Mouse (Mus musculus): Measurements from ENCODE around the gene Gm10974.
A peak's percentile ranks its signal among the peaks of the same experiment; 100 is the strongest.

Gene Gm10974

DNA sequence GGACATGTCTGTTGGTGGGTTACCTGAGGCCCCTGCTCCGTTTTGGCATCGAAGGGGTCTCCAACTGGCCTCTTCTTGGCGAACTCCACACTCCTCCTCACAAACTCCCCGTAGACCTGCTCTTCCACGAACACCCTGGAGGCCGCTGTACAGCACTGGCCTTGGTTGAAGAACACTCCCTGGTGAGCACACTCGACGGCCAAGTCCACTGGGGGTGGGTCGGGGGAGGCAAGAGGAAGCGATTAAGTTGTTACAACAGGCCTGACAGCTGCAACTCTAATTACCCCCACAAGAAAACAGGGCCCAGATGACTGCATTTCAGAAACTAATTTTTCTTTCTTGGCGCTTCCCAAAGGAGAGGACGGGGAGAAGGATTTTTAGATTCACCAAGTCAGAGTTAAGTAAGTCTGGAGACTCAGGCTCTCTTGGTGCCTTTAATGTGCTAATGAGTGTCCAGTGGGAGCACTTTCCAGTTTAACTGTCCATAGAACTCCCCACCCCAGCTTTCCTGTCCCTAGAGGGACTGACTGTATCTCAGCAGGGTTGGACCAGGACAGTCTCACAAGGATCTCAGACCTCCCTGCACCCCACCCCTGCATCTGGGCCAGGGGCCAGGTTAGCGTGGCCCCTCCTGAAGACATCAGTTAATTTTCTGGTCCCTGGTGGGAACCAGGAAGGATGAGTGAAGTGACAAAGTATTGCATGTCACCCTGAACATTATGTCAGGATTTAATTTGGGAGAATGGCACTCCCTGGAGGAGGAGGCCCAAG, 40.4 kb downstream of the Gm10974 start:
- no peak for DNase-seq (ENCODE audit: low spot score in 2 of 2)

DNA sequence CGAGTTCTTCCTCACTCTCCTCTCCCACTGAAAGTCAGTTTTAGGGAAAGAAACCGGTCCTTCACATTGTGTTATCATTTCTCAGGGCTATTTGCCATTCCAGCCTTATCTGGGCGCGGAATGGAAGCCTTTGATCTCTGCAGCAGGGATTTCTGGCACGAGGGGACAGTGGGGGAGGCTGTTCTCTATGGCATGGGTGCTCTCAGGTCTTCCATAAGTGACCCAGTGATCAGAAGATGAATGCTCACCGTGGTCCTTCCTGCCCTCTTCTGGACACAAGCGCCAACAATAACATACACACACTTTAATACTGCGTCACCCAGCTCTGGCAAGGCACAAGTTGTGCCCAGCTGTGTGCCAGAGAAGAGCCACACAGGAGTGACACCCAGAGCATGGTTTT, 41.3 kb downstream of the Gm10974 start:
- no peak for DNase-seq (ENCODE audit: low spot score in 2 of 2)

DNA sequence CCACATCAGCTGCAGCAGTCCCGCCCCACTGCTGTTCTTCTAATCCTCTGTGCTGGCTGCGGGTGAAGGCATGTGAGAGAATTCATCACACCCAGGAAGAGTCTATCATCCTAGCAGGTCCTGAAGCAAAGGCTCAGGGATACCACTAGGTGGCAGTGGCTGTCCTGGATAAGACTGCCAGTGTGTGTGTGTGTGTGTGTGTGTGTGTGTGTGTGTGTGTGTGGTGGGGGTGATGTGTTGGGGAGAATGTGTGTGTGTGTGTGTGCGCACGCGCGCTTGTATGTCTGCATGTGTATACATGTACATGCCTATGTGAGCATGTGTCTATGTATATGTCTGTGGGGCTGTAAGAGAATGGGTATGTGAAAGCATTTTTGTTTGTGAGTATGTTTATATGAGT, 43.7 kb downstream of the Gm10974 start:
- DNase-seq (ENCODE audit: low spot score in 2 of 2): no peak

DNA sequence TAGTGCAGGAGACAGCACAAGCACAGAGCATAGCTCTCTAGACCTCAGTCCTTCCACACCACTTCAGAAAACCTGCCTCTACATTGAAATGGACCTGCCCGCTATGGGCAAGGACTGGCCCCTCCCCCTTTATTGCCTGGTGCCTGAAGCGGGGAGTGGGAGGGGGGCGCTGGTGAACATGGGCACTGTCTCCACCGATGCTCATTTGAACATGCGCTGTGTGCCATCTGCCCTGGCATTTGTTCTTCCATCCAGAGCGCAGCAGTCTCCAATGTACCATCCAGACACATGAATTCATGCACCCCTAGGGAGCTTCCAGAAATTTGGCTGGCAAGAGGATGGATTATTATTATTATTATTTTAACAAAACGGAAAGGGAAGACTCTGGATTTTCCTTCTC, 47.4 kb downstream of the Gm10974 start:
- DNase-seq (ENCODE audit: low spot score in 2 of 2): no peak

DNA sequence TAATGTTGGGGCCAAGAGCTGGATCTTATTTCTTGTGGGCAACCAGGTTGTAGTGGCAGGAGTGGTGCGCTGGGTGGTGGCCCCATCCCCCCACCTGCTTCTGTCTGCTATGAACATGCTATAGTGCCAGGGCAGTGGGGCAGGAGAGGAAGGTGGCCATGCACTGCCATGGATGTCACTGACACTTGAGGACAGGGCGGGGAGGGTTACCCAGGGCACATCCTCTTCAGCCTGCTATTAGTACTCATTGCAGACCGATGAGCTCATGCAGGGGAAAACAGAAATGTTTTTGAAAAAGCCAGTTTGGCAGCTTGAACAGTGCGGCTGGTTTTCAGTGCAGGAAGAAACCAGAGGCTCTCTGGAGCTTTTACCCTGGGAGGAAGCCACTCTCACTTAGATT, 51.1 kb downstream of the Gm10974 start:
- no peak for DNase-seq (ENCODE audit: low spot score in 2 of 2)

DNA sequence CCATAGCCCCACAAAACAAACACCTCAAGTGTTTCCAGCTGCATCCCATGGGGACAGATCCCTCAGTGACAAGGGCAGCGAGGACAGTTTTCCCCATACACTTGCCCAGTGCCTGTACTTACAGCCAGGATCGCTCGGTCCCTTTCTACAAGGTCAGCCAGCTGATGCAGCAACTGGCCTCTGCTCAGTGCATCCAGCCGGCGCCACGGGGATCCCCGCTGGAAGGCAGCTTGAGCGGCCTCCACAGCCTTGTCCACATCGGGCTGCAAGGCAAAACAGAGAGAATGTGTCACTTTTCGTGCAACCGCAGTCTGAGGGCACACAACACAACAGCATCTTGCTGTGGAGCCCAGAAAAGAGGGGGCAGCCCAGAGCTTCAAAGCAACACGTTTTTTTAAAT, 53.3 kb downstream of the Gm10974 start:
- no peak for DNase-seq (ENCODE audit: low spot score in 2 of 2)

DNA sequence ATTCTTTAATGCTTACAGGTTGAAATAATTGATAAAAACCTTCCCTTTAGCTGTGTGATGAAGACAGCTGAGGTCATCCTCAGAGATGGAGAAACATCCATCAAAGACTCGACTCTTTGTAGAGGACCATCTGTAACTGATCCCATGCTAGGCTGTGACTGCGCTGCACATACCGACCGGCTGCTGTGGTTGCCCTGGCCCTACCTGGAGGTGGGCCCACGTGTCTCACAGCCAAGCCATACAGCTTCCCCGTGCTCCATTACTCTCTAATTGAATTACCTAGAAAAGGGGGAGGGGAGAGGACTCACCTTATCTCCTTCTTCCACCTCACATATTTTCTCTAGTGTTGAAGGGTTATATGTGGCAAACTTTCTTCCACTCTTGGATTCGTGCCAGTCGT, 56.2 kb downstream of the Gm10974 start:
- no peak for DNase-seq (ENCODE audit: low spot score in 2 of 2)

DNA sequence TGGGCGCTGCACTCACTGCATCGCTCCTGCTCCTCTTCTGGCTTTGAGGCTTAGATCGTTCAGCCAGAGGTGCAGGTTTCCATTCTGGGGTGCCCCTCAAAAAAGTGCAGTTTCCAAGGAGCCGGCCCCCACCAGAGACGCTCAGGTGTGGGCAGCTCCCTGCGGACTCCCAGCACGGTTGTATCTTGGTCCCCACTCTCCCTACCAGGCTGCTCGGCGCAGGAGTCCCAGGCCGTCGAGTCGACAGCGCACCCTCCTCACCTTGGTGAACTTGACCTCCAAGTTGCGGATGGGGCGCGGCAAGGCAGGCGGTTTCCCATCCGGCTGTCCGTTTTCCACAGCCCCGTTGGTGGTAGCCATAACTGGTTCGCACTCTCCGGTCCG, 61.3 kb downstream of the Gm10974 start:
- DNase-seq (ENCODE audit: low spot score in 2 of 2): no peak

DNA sequence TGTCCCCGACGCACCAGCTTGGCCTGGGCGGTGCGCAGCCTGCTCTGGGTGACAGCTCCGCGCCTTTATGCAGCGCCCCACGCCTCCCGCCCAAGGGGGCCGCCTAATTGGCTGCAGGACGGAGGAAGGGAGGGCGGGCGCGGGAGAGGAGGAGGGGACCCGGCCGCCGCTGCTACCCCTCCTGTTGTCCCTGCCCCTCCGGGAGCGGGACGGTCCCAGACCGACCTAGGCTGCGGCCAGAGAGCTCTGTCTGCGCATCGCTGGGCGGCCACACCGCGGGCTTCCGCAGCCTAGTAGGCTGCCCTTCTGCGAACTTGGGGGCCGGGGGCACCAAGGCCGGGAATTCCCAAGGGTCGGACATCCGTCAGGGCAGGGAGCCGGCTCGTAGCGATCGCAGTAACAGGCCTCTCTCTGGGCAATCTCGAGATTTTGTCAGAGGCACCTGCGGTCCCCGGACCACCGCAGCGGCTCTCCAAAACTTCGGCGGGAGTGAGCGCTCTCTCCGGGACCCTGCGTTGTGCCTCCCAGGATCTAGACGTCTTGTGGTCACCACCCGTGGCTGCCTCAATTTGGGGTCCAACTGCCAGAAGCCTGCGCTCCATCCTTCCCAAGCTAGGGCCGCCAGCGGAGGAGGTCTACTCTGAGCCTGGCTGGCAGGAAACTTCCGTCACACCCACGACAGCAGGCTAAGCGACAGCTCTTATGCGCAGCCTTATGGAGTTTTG, 61.9 kb downstream of the Gm10974 start, which contains the start of gene Aldh1a3:
Gene Aldh1a3 (minus strand): TSS at position 81 of the 725 bp plus-strand sequence.
- DNase-seq (ENCODE audit: low spot score in 2 of 2): no peak

DNA sequence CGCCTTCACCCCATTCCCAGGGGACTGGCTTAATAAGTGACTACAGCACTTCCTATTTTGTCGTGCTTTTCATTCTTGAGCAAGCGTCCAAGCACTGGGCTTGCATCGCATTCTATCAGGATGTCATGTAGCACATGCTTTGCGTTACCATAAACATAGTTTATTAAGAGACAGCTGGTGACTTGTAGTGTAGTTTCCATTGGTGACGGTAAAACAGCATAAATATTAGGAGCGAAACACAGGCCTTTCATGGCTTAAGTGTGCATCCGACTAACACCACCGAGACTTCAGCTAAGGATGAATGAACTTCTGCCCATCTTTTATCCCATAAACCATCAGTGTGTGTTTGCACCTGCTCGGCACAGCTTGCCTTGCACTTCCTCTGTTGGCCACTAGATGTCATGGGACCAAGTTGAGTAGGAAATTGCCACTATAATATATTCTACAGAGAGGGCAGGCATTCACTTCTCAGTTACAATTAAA, 68.8 kb downstream of the Gm10974 start:
- peak; percentile 34 to 77 for DNase-seq (ENCODE audit: low spot score in 2 of 2)
